Mouse (Mus musculus) adrenal gland, postnatal 4 days (tissue): ENCODE measurements around the gene Ptprg. TPM values are rescaled to one million over a fixed set of nuclear protein-coding genes. Genes with fewer than 3 reads are reported as not detected.

Source experiments
- DNase-seq, 2 experiments: peaks; one replicate each; pipeline ENCODE4 v3.0.0; 2021 to 2022; ENCODE audit warnings: low spot score in 2 of 2, mixed read lengths in 2 of 2
- total RNA-seq, 2 experiments: library from RNA; stranded (reverse); gene quantifications; 2 replicates each; pipeline ENCODE4 v1.2.3; 2021

Gene Ptprg
- total RNA-seq, 2 experiments from 2014 or later: 94.8 to 106 TPM

GRCm38 (mm10) chr14:11615697-11616096 is 62.4 kb downstream of the Ptprg start:
- no peak for DNase-seq

- DNase-seq: peak in 1 of 2 experiments; percentile 19
These were observed 64.0 kb downstream of the Ptprg start for GRCm38 (mm10) chr14:11617362-11617761.

GRCm38 (mm10) chr14:11618140-11618705 is 64.9 kb downstream of the Ptprg start:
- no peak for DNase-seq

- no peak for DNase-seq
These were observed 66.3 kb downstream of the Ptprg start for GRCm38 (mm10) chr14:11619606-11620005.

GRCm38 (mm10) chr14:11620314-11620713 is 67.0 kb downstream of the Ptprg start:
- DNase-seq: no peak

GRCm38 (mm10) chr14:11620962-11621568 is 67.7 kb downstream of the Ptprg start:
- no peak for DNase-seq

GRCm38 (mm10) chr14:11623576-11623975 is 70.2 kb downstream of the Ptprg start:
- DNase-seq: no peak

GRCm38 (mm10) chr14:11630736-11631135 is 77.4 kb downstream of the Ptprg start:
- no peak for DNase-seq

GRCm38 (mm10) chr14:11631505-11631904 is 78.2 kb downstream of the Ptprg start:
- no peak for DNase-seq

- DNase-seq: no peak
These were observed 84.3 kb downstream of the Ptprg start for GRCm38 (mm10) chr14:11637673-11638072.

GRCm38 (mm10) chr14:11639366-11639765 is 86.0 kb downstream of the Ptprg start:
- DNase-seq: no peak

- DNase-seq: no peak
These were observed 87.0 kb downstream of the Ptprg start for GRCm38 (mm10) chr14:11640372-11640771.

GRCm38 (mm10) chr14:11640996-11641395 is 87.7 kb downstream of the Ptprg start:
- DNase-seq: no peak

GRCm38 (mm10) chr14:11642977-11643376 is 89.6 kb downstream of the Ptprg start:
- DNase-seq: no peak

GRCm38 (mm10) chr14:11657374-11657773 is 104.0 kb downstream of the Ptprg start:
- DNase-seq: no peak

- DNase-seq: no peak
These were observed 110.4 kb downstream of the Ptprg start for GRCm38 (mm10) chr14:11663661-11664215.

- DNase-seq: no peak
These were observed 111.0 kb downstream of the Ptprg start for GRCm38 (mm10) chr14:11664302-11664701.

GRCm38 (mm10) chr14:11665046-11665445 is 111.7 kb downstream of the Ptprg start:
- DNase-seq: no peak

GRCm38 (mm10) chr14:11667762-11668161 is 114.4 kb downstream of the Ptprg start:
- no peak for DNase-seq

- DNase-seq: no peak
These were observed 117.5 kb downstream of the Ptprg start for GRCm38 (mm10) chr14:11670847-11671246.

- no peak for DNase-seq
These were observed 119.7 kb downstream of the Ptprg start for GRCm38 (mm10) chr14:11672981-11673547.

- DNase-seq: no peak
These were observed 124.9 kb downstream of the Ptprg start for GRCm38 (mm10) chr14:11678201-11678600.
